Mouse (Mus musculus) hindbrain, embryonic 14.5 days (tissue): Measurements from ENCODE around the gene Olfr243. TPM values are rescaled to one million over a fixed set of nuclear protein-coding genes. Genes with fewer than 3 reads are reported as not detected.
"Not testable (repeated sequence)": the region's sequence is repeated elsewhere in the genome, so short reads cannot be mapped to it uniquely, and the experiment has no call there.

Experiments used
- ATAC-seq: fragments of 200-750 bp; cut with Nextera tagmentation; 2 replicates; pipeline ENCODE4 v1.8.0; 2017; ENCODE audit warnings: moderate number of reproducible peaks, mild to moderate bottlenecking, moderate TSS enrichment, moderate library complexity; ENCODE audit not compliant: low FRiP score
- DNase-seq: peaks from one replicate; pipeline ENCODE4 v3.0.0-alpha.2; 2015; ENCODE audit warnings: low spot score
- H3K27ac ChIP-seq: fragments of 300-500 bp; sonication (generic); 2 replicates; pipeline ENCODE4 v1.5.1; 2014; ENCODE audit warnings: mild to moderate bottlenecking, moderate library complexity
- H3K27me3 ChIP-seq: fragments of 300-500 bp; sonication (generic); 2 replicates; pipeline ENCODE4 v1.6.1; 2014; ENCODE audit warnings: mild to moderate bottlenecking, low read length, mixed read lengths; ENCODE audit not compliant: control insufficient read depth, insufficient read depth
- H3K36me3 ChIP-seq: fragments of 300-500 bp; sonication (generic); replicated peaks from 2 replicates; pipeline ENCODE4 v1.6.1; 2014; ENCODE audit not compliant: control insufficient read depth, insufficient read depth
- H3K4me1 ChIP-seq: fragments of 300-500 bp; sonication (generic); replicated peaks from 2 replicates; pipeline ENCODE4 v1.6.1; 2014; ENCODE audit warnings: antibody characterized with exemption, low read length, mixed read lengths; ENCODE audit not compliant: control insufficient read depth, insufficient read depth
- H3K4me2 ChIP-seq: fragments of 300-500 bp; sonication (generic); replicated peaks from 2 replicates; pipeline ENCODE4 v1.6.1; 2014; ENCODE audit warnings: mild to moderate bottlenecking, moderate library complexity
- H3K4me3 ChIP-seq: fragments of 300-500 bp; sonication (generic); replicated peaks from 2 replicates; pipeline ENCODE4 v1.5.1; 2014; ENCODE audit warnings: mild to moderate bottlenecking, low read length
- H3K9ac ChIP-seq: fragments of 300-500 bp; sonication (generic); 2 replicates; pipeline ENCODE4 v1.6.1; 2014
- H3K9me3 ChIP-seq: fragments of 300-500 bp; sonication (generic); 2 replicates; pipeline ENCODE4 v1.6.1; 2016; ENCODE audit warnings: low read length; ENCODE audit not compliant: control insufficient read depth
- WGBS: fragments of 180-500 bp; shearing (Covaris S2); extraction: QIAGEN DNeasy Blood & Tissue Kit; methylation state at CpG from one replicate; pipeline ENCODE4 v1.1.7; 2014; 5-methylcytosine and 5-hydroxymethylcytosine counted together
- polyA plus RNA-seq: library from polyadenylated mRNA; unstranded; fragments of >200 nt; fragmentation: Nextera tagmentation; extraction: Ambion mirVana; gene quantifications from 2 replicates; pipeline ENCODE4 v1.2.1, GENCODE M21; 2014

Olfr243 gene
- polyA plus RNA-seq: not detected in 2 replicates

GRCm38 (mm10) chr7:103714371-103714770 lies at the start of gene Olfr243:
Gene Olfr243, plus strand, starts transcription at chr7:103714671.
- H3K9ac ChIP-seq: no peak within 1 kb of the TSS
- no peaks in the 10 kb centered on the region for H3K9me3 ChIP-seq
- H3K4me1 ChIP-seq: no peaks in the 10 kb centered on the region
- no peak for ATAC-seq
- H3K27ac ChIP-seq: no peak within 1 kb of the TSS
- no peaks in the 10 kb centered on the region for H3K36me3 ChIP-seq
- DNase-seq: no peak
- no peak within 1 kb of the TSS for H3K4me3 ChIP-seq
- H3K27me3 ChIP-seq: no peaks in the 10 kb centered on the region
- H3K4me2 ChIP-seq: no peak within 1 kb of the TSS

- Histone ChIP-seq H3K27me3 (no peaks in the 10 kb centered on the region), H3K4me1 (no peaks in the 10 kb centered on the region), H3K36me3 (no peaks in the 10 kb centered on the region), H3K27ac (no peak within 1 kb of the TSS), H3K9me3 (no peaks in the 10 kb centered on the region), H3K4me2 (no peak within 1 kb of the TSS), H3K4me3 (no peak within 1 kb of the TSS), H3K9ac (no peak within 1 kb of the TSS)
- DNase-seq (no peak), ATAC-seq (no peak)
- 94% methylated on average over 2 of the region's 2 CpGs for WGBS
Measured at GRCm38 (mm10) chr7:103671091-103671490, 43.4 kb upstream of the Olfr243 start, which contains the start of gene Olfr624. Gene Olfr624, minus strand, starts transcription at chr7:103671191.

- Histone ChIP-seq H3K9ac (no peak within 1 kb of the TSS), H3K9me3 (no peaks in the 10 kb centered on the region), H3K4me1 (no peaks in the 10 kb centered on the region), H3K27me3 (no peaks in the 10 kb centered on the region), H3K4me2 (no peak within 1 kb of the TSS), H3K27ac (no peak within 1 kb of the TSS), H3K36me3 (no peaks in the 10 kb centered on the region), H3K4me3 (no peak within 1 kb of the TSS)
- no peak for ATAC-seq
- DNase-seq: no peak
Measured at GRCm38 (mm10) chr7:103682420-103682819, 32.1 kb upstream of the Olfr243 start, which contains the start of gene Olfr625-ps1. Gene Olfr625-ps1, plus strand, starts transcription at chr7:103682720.

- Histone ChIP-seq H3K4me3 (no peak overlapping the region), H3K9me3 (no peaks in the 10 kb centered on the region), H3K4me2 (no peak overlapping the region), H3K4me1 (no peaks in the 10 kb centered on the region), H3K27me3 (no peaks in the 10 kb centered on the region), H3K36me3 (no peaks in the 10 kb centered on the region), H3K9ac (no peak overlapping the region), H3K27ac (no peak overlapping the region)
- ATAC-seq: no peak
- DNase-seq: no peak
- 85% methylated on average over 4 of the region's 4 CpGs for WGBS
Measured at GRCm38 (mm10) chr7:103699469-103699868, 15.0 kb upstream of the Olfr243 start.

- Histone ChIP-seq H3K27ac (no peak overlapping the region), H3K9me3 (no peaks in the 10 kb centered on the region), H3K36me3 (no peaks in the 10 kb centered on the region), H3K4me2 (no peak overlapping the region), H3K4me3 (no peak overlapping the region), H3K9ac (no peak overlapping the region), H3K4me1 (no peaks in the 10 kb centered on the region), H3K27me3 (no peaks in the 10 kb centered on the region)
- WGBS: 40% methylated on average over 2 of the region's 2 CpGs
- no peak for ATAC-seq
- DNase-seq: no peak
Measured at GRCm38 (mm10) chr7:103712024-103712423, 2.4 kb upstream of the Olfr243 start.

GRCm38 (mm10) chr7:103716398-103716797 lies 1.9 kb downstream of the Olfr243 start:
- 100% methylated on average over 1 of the region's 1 CpGs for WGBS
- H3K36me3 ChIP-seq, H3K9me3 ChIP-seq, H3K4me2 ChIP-seq, ATAC-seq, DNase-seq, H3K9ac ChIP-seq, H3K27me3 ChIP-seq, H3K27ac ChIP-seq, H3K4me3 ChIP-seq, H3K4me1 ChIP-seq: not testable (repeated sequence)

GRCm38 (mm10) chr7:103730074-103730473 lies 15.6 kb downstream of the Olfr243 start, which contains the start of gene Olfr628:
Gene Olfr628, plus strand, starts transcription at chr7:103730374.
- no peaks in the 10 kb centered on the region for H3K9me3 ChIP-seq
- no peaks in the 10 kb centered on the region for H3K4me1 ChIP-seq
- H3K36me3 ChIP-seq: no peaks in the 10 kb centered on the region
- H3K4me2 ChIP-seq: no peak within 1 kb of the TSS
- no peak within 1 kb of the TSS for H3K4me3 ChIP-seq
- WGBS: 95% methylated on average over 1 of the region's 1 CpGs
- ATAC-seq (no peak), DNase-seq (no peak)
- H3K27ac ChIP-seq: no peak within 1 kb of the TSS
- no peaks in the 10 kb centered on the region for H3K27me3 ChIP-seq
- H3K9ac ChIP-seq: no peak within 1 kb of the TSS

GRCm38 (mm10) chr7:103744843-103745242 lies 30.4 kb downstream of the Olfr243 start, which contains the start of gene Olfr629:
Gene Olfr629, minus strand, starts transcription at chr7:103744943.
- DNase-seq (no peak), ATAC-seq (no peak)
- H3K9ac ChIP-seq: no peak within 1 kb of the TSS
- peaks cover 5% of the 10 kb centered on the region; the same call in 1 of the 2 replicates for H3K9me3 ChIP-seq
- H3K4me3 ChIP-seq: no peak within 1 kb of the TSS
- H3K4me1 ChIP-seq: no peaks in the 10 kb centered on the region
- H3K27ac ChIP-seq: no peak within 1 kb of the TSS
- 85% methylated on average over 2 of the region's 2 CpGs for WGBS
- no peaks in the 10 kb centered on the region for H3K27me3 ChIP-seq
- H3K4me2 ChIP-seq: no peak within 1 kb of the TSS
- no peaks in the 10 kb centered on the region for H3K36me3 ChIP-seq

GRCm38 (mm10) chr7:103757233-103757632 lies 42.8 kb downstream of the Olfr243 start, which contains the start of gene Olfr630:
Gene Olfr630, minus strand, starts transcription at chr7:103757333.
- no peak within 1 kb of the TSS for H3K27ac ChIP-seq
- 47% methylated on average over 2 of the region's 2 CpGs for whole genome bisulfite sequencing
- no peaks in the 10 kb centered on the region for H3K9me3 ChIP-seq
- DNase-seq (no peak), ATAC-seq (no peak)
- H3K4me2 ChIP-seq: no peak within 1 kb of the TSS
- H3K4me1 ChIP-seq: no peaks in the 10 kb centered on the region
- H3K36me3 ChIP-seq: no peaks in the 10 kb centered on the region
- H3K27me3 ChIP-seq: no peaks in the 10 kb centered on the region
- no peak within 1 kb of the TSS for H3K9ac ChIP-seq
- no peak within 1 kb of the TSS for H3K4me3 ChIP-seq

- ATAC-seq, H3K9ac ChIP-seq, H3K9me3 ChIP-seq, H3K27me3 ChIP-seq, DNase-seq, H3K27ac ChIP-seq, H3K4me3 ChIP-seq, H3K4me2 ChIP-seq, H3K36me3 ChIP-seq, H3K4me1 ChIP-seq: not testable (repeated sequence)
- WGBS: 92% methylated on average over 6 of the region's 6 CpGs
Measured at GRCm38 (mm10) chr7:103762212-103762611, 47.7 kb downstream of the Olfr243 start.
